Mouse (Mus musculus): ENCODE data around the gene Tfap2b. TPM values are rescaled to one million over a fixed set of nuclear protein-coding genes. Genes with fewer than 3 reads are reported as not detected.

Tfap2b gene
- total RNA-seq, 2 experiments from 2014 or later, result 0.09 TPM; not detected in 1

DNA sequence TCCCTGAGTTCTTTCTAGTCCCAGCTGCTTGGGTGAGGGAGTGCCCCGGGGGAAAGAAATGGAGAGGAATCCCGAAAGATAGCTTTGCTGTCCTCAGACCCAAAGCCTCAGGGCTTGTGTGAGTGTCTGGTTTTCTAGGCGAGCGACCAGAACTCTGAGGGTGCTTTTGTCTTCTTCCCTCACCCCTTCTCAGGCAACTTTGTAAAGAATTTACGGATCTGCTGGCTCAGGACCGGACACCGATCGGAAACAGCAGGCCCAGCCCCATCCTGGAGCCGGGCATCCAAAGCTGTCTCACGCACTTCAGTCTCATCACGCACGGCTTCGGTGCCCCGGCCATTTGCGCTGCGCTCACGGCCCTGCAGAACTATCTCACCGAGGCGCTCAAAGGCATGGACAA lies 25.1 kb downstream of the Tfap2b start:
- no peak for DNase-seq

DNA sequence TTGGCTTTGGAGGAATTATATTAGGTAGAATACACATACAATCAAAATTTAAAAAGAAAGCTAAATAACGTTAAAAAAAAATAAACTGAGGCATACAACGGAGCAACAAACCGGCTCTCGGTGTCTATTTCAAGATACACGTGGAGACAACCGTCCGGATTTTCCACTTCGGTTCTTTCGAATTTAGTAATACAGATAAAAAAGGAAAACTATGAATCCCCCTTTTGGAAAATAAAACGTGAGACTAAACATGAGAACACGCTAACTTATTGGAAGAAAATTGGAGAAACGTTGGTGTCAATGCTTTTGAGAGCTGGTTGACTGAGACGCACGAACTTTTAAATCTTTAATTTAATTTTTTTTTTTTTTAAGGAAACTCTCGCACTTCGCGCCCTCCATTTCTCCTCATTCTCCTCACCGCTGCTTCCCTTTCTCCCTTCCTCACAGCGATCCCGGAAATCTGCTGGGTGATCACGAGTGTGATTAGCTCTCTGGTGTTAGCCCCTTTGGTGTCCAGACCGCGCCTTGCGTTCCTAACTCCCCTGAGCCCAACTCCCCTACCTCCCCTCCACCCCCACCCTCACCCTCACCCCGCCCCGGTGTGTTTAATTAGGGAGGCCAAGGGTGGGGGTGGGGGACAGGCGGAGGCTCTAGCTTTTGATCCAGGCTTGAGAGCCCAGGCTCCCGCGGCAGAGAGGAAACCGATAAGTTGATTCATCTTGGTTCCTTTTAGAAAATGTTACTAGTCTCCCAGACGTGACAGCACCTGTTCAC lies 25.9 kb downstream of the Tfap2b start:
- DNase-seq, result no peak

DNA sequence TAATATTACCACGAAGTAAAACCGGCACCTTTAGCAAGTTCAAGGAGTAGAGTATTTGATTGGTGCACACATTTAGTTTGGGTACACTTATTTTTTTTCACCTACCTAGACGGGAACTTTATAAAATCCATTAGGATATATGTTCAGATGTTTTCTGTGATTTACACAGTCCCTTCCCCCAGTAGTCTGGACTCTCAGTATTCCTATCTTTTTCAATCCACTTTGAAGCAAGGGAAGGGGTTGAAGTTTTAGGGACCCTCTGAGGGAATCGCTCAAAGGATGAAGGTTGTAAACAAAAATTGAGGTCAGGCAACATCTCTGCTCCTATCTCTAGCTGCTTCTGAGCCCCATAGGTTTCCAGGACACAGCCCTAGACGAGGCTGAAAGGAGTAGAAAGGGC lies 27.3 kb downstream of the Tfap2b start:
- no peak for DNase-seq

DNA sequence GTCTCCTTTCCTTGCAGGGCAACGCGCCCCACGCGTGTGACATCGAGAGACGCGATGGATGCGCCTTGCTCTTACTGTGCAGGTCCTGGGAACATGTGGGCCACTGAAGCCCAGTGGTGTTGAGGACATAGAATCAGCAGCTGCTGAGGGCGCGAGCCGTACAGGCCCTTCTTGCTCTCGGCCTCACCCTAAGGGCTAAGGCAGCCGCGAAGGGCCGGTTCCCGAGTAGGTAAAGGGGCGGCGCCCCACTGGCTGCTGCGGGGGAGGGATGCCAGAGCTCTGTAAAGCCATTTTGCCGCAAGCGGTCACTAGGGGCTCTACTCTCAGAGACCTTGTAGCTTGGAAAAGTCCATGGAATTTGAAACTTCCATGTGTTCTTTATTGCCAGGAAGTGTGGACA lies 27.9 kb downstream of the Tfap2b start:
- no peak for DNase-seq

DNA sequence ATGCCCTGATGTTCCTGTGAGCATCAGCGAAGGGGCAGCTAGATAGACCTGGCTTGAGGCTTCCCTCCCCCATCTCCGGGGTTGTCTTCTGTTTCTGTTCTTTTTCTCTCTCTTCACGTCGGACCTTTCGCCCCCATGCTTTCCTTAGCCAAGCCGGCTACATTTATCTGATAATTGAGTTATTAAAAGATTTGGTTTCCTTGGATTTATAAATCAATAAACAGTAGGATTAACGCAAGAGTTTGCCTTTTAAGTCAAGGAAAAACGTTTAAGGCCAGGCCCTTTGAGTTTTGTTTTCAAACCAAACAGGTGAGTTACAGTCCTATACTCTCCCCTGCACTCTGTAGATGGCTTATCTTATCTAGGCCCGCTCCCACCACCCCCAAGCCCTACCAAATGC lies 28.3 kb downstream of the Tfap2b start:
- no peak for DNase-seq

DNA sequence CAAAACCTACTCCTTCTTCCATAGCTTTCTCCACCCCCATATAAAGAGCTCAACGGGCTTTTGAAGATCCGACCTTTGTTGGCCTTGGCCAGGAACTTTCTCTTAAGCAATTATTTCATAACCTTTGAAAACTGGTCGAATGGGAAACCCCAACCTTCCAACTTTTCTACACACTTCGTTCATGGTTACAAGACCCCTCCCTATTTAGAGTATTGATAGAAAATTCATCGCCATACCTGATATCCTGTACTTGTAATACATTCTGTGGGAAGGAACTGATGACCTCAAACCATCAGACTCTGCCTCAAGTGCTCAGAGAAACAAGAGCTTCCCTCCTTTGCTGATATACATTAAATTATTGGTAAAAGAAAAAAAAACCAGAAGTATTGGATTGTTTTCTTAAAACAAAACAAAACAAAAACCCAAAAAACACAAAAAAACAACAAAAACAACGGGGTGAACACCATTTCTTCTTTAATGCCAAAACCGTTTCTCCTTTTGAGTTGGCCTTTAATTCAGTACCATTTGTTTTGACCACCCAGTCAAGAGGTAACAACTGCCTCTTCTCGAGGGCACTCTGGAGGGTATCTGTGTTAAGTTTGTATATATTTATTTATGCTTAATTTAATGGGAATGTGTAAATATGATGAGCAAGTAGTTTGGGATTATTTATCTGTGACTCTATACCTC lies 29.2 kb downstream of the Tfap2b start:
- no peak for DNase-seq

DNA sequence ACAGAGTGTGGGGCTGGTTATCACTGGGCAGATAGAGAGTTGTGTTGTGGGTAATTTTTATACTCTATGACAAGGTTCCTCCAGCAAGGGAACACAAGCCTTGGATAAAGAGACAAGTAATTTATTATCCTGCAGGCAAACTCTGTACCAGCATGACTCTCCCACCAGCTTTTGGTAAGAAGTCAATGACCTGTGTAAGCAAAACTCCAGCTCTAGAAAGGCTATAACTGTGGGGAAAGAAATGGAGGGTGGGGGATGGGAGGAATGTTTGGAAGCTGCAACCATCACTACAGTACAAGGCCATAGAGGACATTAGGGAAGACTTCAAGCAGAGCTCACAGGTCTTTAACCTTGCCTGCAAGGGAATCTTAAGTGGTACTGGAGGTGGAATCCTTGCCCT lies 31.3 kb downstream of the Tfap2b start:
- DNase-seq, result no peak

DNA sequence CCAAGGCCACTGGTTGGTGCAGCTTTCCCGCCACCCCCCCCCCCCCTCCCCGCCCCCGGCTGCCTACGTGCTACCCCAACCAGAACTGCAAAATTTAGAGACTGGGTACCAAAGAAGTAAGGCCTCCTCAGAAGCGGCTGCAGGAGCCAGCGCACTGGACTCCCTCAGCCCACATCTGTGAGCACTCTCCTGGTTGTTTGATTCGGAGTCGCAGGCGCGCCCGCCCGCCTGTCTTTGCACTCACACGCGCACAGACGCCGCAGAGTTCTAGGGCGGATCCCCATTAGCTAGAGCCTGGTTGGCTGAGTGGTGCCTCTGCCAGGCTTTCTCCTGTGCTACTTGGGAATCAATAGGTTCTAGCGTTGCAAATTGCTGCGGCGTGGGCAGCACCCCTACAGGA lies 32.6 kb downstream of the Tfap2b start:
- no peak for DNase-seq

DNA sequence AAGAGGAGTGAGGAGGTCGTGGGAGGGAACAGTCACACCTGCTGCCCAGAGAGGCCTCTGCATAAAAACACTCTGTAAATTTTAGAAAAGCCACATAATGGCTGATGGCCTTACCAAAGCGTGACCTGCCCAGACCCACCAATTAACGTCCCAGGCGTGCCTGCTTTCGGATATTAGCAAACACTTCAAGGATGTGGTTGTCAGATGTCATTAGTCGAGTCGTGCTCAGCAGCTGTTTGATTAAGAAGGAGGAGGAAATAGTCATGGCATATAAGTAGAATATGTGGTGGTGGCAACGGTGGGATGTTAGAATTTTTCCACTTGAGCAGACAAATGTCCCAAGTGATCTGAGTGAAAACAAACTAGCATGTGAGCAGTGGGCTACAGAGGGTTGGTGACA lies 33.3 kb downstream of the Tfap2b start:
- DNase-seq, result no peak

DNA sequence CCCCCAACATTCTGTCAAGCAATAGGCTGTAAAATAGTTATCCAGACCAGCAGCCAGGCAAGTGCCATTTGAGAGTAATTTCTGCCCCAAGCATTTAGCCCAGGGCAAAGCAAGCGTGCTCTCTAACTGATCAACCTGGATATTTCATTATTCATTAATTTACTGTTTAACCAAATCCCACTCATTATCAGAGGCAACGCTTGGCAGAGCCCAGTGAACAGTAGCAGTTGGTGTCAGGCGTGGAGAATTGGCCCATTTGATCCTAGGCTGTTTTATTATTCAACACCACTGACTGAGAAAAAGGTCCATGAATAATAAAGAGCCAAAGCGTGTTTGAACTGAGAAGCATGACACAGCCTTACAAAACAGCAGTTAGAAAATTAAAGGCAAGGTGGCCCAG lies 36.3 kb downstream of the Tfap2b start:
- no peak for DNase-seq

DNA sequence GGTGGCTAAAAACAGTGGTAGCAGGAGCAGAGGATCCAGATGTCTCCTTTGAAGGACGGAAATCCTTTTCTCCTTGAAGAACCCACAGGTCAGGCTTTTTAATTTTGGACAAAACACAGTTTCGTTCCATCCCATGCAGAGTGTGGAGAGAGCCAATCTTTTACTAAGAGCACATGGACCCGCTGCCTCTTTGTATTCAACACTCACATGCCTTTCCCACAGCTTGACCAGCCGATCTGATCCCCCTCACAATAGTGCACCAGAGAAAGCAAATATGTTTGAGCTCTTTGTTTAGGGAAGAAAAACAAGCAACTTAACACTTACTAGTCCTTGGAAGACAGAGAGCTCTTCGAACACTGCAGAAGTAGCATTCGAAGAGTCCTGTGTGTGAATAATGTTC lies 42.6 kb downstream of the Tfap2b start:
- no peak for DNase-seq

DNA sequence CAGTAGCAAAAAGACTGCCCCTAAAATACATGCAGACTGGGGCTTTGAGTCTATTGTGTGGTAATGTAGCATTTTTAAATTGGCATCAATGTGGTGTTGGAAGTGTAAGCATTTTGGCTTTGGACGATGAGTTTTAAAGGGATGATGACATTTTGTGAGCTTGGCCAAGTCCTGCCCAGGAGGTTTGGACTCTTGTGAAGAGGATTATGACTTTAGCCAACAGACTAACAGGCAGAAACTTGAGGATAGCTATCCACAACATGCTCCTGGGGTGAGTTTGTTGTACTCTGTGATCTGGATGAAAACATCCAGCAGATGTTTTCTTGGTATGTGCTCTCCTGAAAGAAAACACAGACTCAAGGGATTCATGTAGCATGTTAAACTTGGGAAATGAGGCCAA lies 60.9 kb downstream of the Tfap2b start:
- no peak for DNase-seq

Other genes starting within 250 kb of the Tfap2b start
- not detected for gene Tfap2d, start 105.9 kb upstream of the Tfap2b start, total RNA-seq (2021)

Measured in gastrocnemius, postnatal 10 days (tissue).